In the genomic region with DNA sequence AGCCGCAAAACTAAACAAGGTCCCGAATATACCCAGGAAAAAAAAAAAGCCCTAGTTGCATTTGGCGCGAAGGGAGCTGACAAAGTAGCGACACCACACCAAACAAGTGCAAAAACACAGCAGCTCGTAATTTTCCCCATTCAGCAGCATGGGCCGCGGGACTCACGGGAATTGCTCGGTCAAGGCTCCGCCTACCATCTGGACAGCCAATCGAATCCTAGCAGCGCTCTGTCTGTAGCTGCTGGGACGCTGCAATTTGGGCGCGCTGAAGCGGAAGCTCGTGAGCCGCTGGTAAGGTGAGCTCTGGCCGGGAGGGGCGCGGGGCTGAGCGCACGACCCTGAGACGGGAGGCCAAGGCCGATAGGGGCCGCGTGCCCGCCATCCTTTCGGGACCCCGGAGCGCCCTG, we compare ENCODE assay signal across 1 mouse cellular context.
TF ChIP-seq lines count a peak whose summit lies in the region.

A gene (plus strand): TSS at position 231 of the 407 bp plus-strand sequence.

TF ChIP-seq in CH12.LX, 34 proteins besides CTCF, POLR2A, EP300 and RAD21 (continued from another document):
- peak; percentile 86 for TF ChIP-seq ELF1 (IDR thresholded peaks at IDR 0.05; ENCODE audit: low read depth, low read length)
- 0 out of 2 replicates have a peak, but pooled peaks have one; percentile 32 for TF ChIP-seq MAZ (IDR thresholded peaks at IDR 0.05; ENCODE audit: low read depth, low read length)
- no peak for TF ChIP-seq SMC3 (IDR thresholded peaks at IDR 0.05; ENCODE audit: low read depth, low read length)
- TF ChIP-seq MEF2A (IDR thresholded peaks at IDR 0.05; ENCODE audit: borderline replicate concordance, low read depth, low read length), result no peak; the same call in 1 of the 2 replicates
- TF ChIP-seq MAX (IDR thresholded peaks at IDR 0.05; ENCODE audit: low read length), result peak; percentile 57
- TF ChIP-seq HCFC1 (IDR thresholded peaks at IDR 0.05; ENCODE audit: low read depth, low read length), result peak; percentile 61
- 0 out of 2 replicates have a peak, but pooled peaks have one; percentile 24 for TF ChIP-seq ETS1 (conservative IDR thresholded peaks at IDR 0.05; ENCODE audit: low read depth, low read length)
- peak; percentile 75 for TF ChIP-seq NELFE (IDR thresholded peaks at IDR 0.05; ENCODE audit: low read depth, low read length)
- TF ChIP-seq MAFK (IDR thresholded peaks at IDR 0.05; ENCODE audit: insufficient replicate concordance, low read length), result peak; percentile 55; the same call in 1 of the 2 replicates
